Mouse (Mus musculus): ENCODE results near the gene Cfap43. TPM values are rescaled to one million over a fixed set of nuclear protein-coding genes. Genes with fewer than 3 reads are reported as not detected.

Gene Cfap43
- total RNA-seq, 2 experiments from 2014 or later, result 0.30 to 0.66 TPM

DNA sequence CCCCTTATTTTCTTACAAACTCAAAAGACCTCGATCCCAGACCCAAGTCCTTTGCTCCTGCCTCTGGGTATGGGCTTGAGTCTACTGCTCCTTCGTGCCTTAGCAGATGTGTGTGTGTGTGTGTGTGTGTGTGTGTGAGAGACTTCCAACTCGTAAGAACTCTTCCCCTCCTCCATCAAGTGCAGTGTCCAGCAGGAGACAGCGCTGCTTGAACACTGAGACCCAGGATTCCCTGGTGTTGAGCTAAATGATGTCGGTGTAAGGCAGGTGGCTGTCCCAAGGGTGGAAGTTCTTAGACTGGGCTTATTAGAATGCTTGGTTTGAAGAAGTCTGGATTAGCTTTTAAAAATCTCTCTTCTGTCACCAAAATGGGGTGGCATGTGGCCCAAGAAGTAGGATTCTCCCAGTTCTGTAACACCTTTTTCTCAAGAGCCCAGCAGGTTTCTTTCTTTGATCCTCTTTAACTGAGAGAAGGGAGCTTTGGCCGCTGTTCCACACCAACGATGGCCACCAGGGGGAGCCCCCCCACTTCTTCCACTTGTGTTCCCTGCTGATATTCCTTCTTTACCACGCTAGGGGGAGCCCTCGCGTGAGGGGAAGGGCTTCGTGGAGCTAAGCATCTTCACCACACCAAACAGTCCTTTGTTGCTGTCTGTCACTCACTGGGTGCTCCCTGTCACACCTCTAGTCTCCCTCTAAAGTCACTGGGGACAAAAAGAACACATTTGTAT is 36.8 kb downstream of the Cfap43 start:
- no peak overlapping the region for H3K27ac ChIP-seq
- intact Hi-C loops (cut with DNase I), result loop anchor here (1.0 to 10.0 kb wide), 2 partner anchors 50 to 1382 kb away; no protein-coding TSS in a partner anchor
- TF ChIP-seq CTCF (IDR thresholded peaks at IDR 0.05), result no peak; the same call in none of the 2 replicates
- peak; percentile 68 to 81 for DNase-seq (ENCODE audit: extremely low spot score in 1 of 2, low spot score in 2 of 2)
- no peak overlapping the region for H3K4me3 ChIP-seq

DNA sequence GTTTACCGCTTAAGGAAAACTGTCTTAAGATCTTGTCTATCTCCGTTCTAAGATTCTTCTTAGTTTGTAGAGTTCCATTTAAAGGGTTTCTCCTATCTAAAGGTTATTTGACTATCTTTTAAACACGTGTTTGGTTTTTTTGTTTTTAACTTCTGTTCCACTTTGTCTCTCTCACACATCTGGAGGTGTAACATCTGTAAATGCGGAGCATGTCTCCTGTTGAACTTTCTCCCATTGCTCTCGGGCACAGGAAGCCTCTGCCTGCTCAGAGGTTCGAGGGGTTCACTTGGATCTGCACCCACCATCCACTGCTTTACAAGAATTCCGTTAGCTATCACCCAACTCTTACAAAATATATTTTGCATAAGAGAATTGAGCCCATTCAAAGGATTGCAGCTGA is 37.5 kb downstream of the Cfap43 start:
- no peak for TF ChIP-seq CTCF (IDR thresholded peaks at IDR 0.05)
- no peak for DNase-seq (ENCODE audit: extremely low spot score in 1 of 2, low spot score in 2 of 2)
- Histone ChIP-seq H3K27ac (no peak overlapping the region), H3K4me3 (no peak overlapping the region)
- intact Hi-C loops (cut with DNase I), result loop anchor here (10.0 kb wide), 1 partner anchor 1383 kb away; no protein-coding TSS in a partner anchor

DNA sequence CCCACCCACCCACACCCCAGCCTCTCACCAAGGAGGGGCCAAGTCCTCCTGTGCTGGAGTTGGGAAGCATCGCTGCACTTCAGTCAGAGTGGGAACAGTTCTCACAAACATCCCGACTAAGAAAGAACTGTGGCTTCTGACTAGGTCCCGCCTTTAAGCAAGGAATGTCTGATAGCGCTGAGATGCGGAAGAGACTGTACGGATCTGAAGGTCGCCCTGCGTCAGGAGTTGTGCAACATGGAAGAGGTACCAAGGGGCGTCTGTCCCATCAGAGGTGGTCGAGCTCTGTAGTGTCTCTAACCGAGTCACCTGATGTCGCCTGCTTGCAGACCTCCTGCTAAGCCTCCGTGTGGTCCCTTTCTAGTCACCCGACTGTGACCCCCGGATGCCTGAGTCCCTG is 42.8 kb downstream of the Cfap43 start:
- intact Hi-C loops (cut with DNase I), result no loop called here
- TF ChIP-seq CTCF (IDR thresholded peaks at IDR 0.05), result no peak
- Histone ChIP-seq H3K4me3 (no peak overlapping the region), H3K27ac (no peak overlapping the region)
- DNase-seq (ENCODE audit: extremely low spot score in 1 of 2, low spot score in 2 of 2), result no peak

DNA sequence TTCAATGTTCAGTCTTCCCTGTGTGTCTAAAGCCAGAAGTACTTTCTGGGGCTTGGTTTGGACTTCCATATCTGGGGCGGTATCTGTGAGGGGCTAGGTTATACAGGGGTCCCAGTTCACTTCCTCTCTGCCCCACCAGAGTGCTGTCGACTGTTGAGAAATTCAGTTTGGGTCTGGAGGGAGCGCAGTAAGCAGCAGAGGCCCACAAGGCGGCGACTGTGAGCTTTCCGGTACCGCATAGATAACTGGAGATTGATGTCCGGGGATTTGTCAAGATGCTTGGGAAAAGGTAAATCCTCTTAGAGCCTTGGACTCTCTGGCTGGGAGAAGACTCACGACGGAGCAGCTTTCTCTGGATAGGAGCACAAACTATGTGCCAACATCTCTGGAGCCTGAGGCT is 47.6 kb downstream of the Cfap43 start:
- intact Hi-C loops (cut with DNase I), result no loop called here
- no peak overlapping the region for H3K4me3 ChIP-seq
- peak; percentile 42 for TF ChIP-seq CTCF (IDR thresholded peaks at IDR 0.05)
- DNase-seq (ENCODE audit: extremely low spot score in 1 of 2, low spot score in 2 of 2), result no peak
- no peak overlapping the region for H3K27ac ChIP-seq

DNA sequence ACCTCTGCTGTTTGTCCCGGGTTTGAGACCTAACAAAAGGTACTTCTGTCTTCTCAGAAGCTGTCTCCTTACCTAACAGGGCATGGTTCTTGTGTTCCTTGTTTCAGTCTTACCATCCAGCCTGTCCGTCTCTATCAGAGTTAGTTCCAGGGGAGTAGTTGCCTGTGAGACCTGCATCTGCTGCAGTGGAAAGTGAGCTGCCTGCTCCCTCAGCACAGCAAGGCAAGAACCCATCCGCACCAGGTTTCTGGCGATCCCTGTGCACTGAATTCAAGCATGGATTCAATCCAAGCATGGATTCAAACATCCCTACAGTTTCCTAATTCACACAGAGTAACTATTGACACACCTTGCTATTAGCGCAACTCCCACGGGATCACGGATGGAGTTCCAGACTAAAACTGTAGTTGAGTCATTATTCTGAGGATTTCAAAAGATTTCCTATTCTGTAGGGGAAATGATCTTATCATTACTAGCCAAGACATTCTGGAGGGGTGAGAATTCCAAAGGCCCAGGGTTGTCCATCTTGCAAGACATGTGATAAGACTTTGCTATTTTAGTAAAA is 48.9 kb downstream of the Cfap43 start:
- intact Hi-C loops (cut with DNase I), result no loop called here

DNA sequence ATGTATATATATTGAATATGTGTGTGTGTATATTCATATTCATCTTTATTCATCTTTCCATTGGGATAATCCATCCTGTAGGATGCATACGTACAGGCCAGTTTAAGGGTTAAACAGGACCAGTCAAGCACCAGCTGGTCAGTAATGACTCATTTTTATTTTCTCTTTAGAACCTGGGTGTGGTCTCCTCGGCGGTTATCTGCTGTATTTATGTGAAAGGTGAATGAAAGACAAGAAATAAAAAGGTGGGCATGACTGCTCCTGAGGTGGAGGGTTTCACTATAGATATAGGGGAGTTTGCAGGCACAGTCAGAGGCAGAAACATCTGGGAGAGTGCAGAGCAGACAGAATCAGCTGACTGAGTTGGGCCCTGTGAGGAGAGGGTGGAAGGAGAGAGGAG is 49.6 kb downstream of the Cfap43 start:
- intact Hi-C loops (cut with DNase I), result no loop called here

More for the DNA sequence above, 48.9 kb downstream of the Cfap43 start:
- Histone ChIP-seq H3K4me3 (no peak overlapping the region), H3K27ac (no peak overlapping the region)
- no peak for TF ChIP-seq CTCF (IDR thresholded peaks at IDR 0.05)
- DNase-seq (ENCODE audit: extremely low spot score in 1 of 2, low spot score in 2 of 2), result no peak

DNA sequence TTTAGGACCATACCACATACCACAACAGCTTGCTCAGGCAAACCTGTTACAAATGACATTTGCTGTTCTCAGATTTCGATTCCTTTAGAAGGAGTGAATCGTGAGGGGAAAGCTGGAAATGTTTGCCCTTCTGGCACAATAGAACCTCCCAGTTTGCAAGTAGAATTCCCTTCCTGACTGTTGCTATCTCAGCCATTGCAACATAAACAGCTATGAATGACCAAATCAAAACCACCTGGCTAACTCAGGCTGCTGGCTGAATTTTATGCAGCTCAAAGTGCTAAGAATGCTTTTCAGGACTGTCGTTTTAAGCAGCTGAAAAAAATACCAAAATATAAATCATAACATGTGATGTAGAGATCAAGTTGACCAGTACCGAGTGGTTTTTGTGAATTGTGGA is 50.1 kb downstream of the Cfap43 start:
- intact Hi-C loops (cut with DNase I), result no loop called here
- Histone ChIP-seq H3K27ac (no peak overlapping the region), H3K4me3 (no peak overlapping the region)
- DNase-seq (ENCODE audit: extremely low spot score in 1 of 2, low spot score in 2 of 2), result no peak
- TF ChIP-seq CTCF (IDR thresholded peaks at IDR 0.05), result no peak

More for the DNA sequence above, 49.6 kb downstream of the Cfap43 start:
- Histone ChIP-seq H3K4me3 (no peak overlapping the region), H3K27ac (no peak overlapping the region)
- TF ChIP-seq CTCF (IDR thresholded peaks at IDR 0.05), result no peak
- no peak for DNase-seq (ENCODE audit: extremely low spot score in 1 of 2, low spot score in 2 of 2)

DNA sequence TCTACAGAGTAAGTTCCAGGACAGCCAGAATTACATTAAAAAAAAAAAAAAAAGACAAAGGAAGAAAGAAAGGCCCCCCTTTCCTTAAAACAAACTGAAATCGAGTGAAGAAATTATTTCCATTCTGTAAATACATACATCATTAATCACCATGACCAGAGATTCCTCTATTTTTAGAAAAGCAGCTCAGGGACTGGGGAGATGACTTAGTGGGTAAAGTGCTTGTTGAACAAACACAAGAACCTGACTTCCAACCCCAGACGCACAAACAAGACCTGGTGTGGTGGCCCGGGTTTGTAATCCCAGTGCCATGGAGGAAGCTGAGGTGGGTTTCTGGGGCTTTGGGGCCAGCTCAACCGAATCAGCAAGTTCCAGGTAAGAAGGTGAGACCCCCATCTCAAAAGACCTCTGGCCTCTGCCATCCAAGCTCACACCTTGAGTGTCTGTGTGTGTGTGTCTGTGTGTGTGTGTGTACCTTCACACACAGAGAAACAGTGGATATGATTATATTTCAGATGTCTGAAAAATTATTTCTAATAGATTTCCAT is 51.4 kb downstream of the Cfap43 start:
- intact Hi-C loops (cut with DNase I), result no loop called here
- Histone ChIP-seq H3K27ac (no peak overlapping the region), H3K4me3 (no peak overlapping the region)
- DNase-seq (ENCODE audit: extremely low spot score in 1 of 2, low spot score in 2 of 2), result no peak
- no peak for TF ChIP-seq CTCF (IDR thresholded peaks at IDR 0.05)

DNA sequence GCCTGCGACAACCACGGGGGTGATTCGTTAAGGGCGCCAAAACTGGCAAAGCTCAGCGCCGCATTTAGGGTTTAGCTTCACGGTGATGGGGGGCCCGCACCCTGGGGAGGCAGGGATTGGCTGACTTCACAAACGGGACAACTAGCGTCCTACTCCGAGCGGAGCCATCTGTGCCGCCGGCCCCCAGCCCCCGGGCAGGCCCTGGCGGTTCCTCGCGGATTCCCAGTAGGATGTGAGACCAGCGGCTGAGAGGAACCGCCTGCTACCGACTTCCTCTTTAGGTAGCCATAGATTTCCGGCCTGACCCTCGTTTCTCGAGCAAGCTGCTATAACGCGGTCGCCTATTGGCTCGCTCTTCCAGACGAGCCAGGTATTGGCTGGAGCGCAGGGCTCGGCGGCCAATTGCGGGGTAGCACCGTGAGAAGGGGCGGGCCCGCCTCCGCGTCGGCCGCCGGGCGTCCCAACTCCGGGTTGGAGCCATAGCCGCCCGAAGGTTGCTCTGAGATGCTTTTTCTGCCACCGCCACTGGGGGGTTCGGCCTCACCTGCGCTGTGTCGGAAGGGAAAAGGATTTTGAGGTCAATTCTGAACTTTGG is 53.6 kb downstream of the Cfap43 start, which contains the start of gene Gsto2:
Gsto2 (plus strand) TSS at position 182 of the 595 bp plus-strand sequence.
- intact Hi-C loops (cut with DNase I), result no loop called here
- TF ChIP-seq CTCF (IDR thresholded peaks at IDR 0.05), result peak; percentile 69
- DNase-seq (ENCODE audit: extremely low spot score in 1 of 2, low spot score in 2 of 2), result peak; percentile 92 to 94
- Histone ChIP-seq H3K27ac (peak within 1 kb of the TSS; percentile 89), H3K4me3 (peak within 1 kb of the TSS; percentile 78)

DNA sequence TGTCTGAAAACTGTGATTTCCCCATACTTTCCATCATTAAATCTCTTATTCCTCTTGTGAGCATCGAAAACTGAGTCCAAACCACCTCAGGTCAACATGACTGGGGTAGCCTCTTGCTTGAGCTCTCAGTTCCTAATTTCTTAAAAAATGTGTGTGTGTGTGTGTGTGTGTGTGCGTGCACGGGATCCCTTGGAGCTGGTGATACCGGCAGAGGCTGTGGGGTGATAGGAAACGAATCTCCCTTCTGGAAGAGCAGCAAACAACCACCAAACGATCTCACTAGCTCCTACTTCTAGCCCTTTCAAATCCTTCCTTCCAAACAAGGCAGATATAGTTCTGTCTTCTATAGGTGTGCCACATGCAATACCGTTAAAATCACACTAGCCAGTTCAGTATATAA is 54.4 kb downstream of the Cfap43 start:
- TF ChIP-seq CTCF (IDR thresholded peaks at IDR 0.05), result no peak
- H3K27ac ChIP-seq, result peak overlapping the region; percentile 89; the same call in 1 of the 2 replicates
- intact Hi-C loops (cut with DNase I), result no loop called here
- DNase-seq (ENCODE audit: extremely low spot score in 1 of 2, low spot score in 2 of 2), result peak in 1 of 2 experiments; percentile 7
- H3K4me3 ChIP-seq, result peak overlapping the region; percentile 78

DNA sequence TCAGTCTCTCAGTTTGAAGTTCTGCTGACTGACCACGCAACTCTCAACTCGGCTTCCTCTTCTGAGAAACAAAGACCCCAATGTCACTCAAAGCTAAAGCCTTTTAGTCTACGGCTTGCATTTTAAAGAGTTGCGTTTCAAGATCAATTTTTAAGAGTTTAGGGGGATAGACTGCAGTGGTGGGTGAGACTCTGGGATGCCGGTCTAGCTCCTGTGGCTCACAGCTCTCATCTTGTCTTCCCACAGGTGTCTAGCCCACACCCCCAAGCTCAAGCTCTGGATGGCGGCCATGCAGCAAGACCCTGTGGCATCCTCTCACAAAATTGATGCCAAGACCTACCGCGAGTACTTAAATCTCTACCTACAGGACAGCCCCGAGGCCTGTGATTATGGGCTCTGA is 55.0 kb downstream of the Cfap43 start:
- no peak for TF ChIP-seq CTCF (IDR thresholded peaks at IDR 0.05)

DNA sequence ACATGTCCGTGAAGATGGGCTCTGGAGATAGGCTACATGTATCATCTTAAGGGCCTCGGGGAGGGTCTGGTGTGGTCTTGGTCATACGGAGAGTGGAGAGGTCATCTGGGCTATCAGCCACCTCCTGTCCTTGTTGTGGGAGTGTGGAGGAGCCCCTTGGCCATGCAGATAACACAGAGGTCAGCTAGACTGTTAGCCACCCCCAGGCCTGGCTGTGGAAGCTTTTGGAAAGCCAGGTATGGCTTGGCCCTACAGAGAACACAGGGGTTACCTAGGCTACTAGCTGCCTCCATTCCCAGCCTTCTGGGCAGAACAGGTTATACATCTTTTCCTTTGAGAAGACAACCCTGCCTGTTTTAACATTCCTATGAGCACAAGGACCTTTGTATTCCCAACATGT is 56.5 kb downstream of the Cfap43 start:
- no peak overlapping the region for H3K27ac ChIP-seq
- no peak for DNase-seq (ENCODE audit: extremely low spot score in 1 of 2, low spot score in 2 of 2)
- TF ChIP-seq CTCF (IDR thresholded peaks at IDR 0.05), result no peak
- no peak overlapping the region for H3K4me3 ChIP-seq
- intact Hi-C loops (cut with DNase I), result no loop called here

More for the DNA sequence above, 55.0 kb downstream of the Cfap43 start:
- DNase-seq (ENCODE audit: extremely low spot score in 1 of 2, low spot score in 2 of 2), result peak in 1 of 2 experiments; percentile 8
- intact Hi-C loops (cut with DNase I), result no loop called here
- Histone ChIP-seq H3K4me3 (no peak overlapping the region), H3K27ac (no peak overlapping the region)
